Mouse (Mus musculus) ES-Bruce4 (cell line): ENCODE results near the gene Tlr13.

Source experiments
- CTCF ChIP-seq: IDR thresholded peaks from one replicate; pipeline ENCODE4 v1.8.1; 2011; ENCODE audit warnings: low read depth, low read length
- EP300 ChIP-seq: IDR thresholded peaks from 2 replicates; pipeline ENCODE4 v1.6.1; 2011; ENCODE audit warnings: low read depth, low read length; ENCODE audit not compliant: insufficient read depth
- POLR2A ChIP-seq: IDR thresholded peaks from one replicate; pipeline ENCODE4 v1.8.1; 2011; ENCODE audit warnings: low read length; ENCODE audit not compliant: insufficient read depth

DNA sequence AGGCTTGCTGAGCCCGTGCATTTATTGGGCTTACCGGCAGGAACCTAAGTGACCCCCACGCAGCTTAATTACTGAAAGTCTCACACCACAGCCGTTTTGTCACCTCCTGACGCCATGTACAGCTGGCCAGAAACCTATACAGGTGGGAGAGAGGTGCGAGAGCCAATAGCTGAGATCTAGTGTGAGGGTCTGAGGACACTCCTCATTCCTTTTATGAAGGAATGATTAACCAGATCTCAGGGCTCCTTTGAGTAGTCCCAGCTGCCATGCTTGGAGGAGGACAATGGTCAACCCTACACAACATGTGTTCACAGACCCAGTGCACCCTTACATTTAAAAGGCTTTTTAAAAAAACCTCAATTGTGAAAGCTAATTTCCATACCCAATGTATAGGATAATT lies 14.7 kb upstream of the Tlr13 start:
- TF ChIP-seq POLR2A (no peak), CTCF (no peak), EP300 (no peak)
